Mouse (Mus musculus): Measurements from ENCODE around the gene Hmgcll1. TPM values are rescaled to one million over a fixed set of nuclear protein-coding genes. Genes with fewer than 3 reads are reported as not detected.

Hmgcll1 gene
- polyA plus RNA-seq, 1 experiment from 2014 or later, result 16.8 TPM

GRCm38 (mm10) chr9:76016506-76016905, 1.9 kb downstream of the Hmgcll1 start:
- 92% methylated on average over 10 of the region's 10 CpGs for WGBS
- ATAC-seq (ENCODE audit: low FRiP score, low read depth), result no peak
- no peak overlapping the region for H3K4me2 ChIP-seq (replicated peaks)
- H3K36me3 ChIP-seq, result no peaks in the 10 kb centered on the region
- no peak overlapping the region for H3K9ac ChIP-seq
- H3K9me3 ChIP-seq, result no peaks in the 10 kb centered on the region
- no peak overlapping the region for H3K27ac ChIP-seq
- no peak overlapping the region for H3K4me3 ChIP-seq
- no peaks in the 10 kb centered on the region for H3K27me3 ChIP-seq (replicated peaks)
- H3K4me1 ChIP-seq, result no peaks in the 10 kb centered on the region; the same call in 1 of the 2 replicates

- WGBS, result 49% methylated on average over 5 of the region's 5 CpGs
- H3K36me3 ChIP-seq, result no peaks in the 10 kb centered on the region
These were observed 8.9 kb downstream of the Hmgcll1 start for GRCm38 (mm10) chr9:76023551-76023973.

GRCm38 (mm10) chr9:76024277-76025246, 9.9 kb downstream of the Hmgcll1 start:
- H3K27ac ChIP-seq, result no peak overlapping the region
- no peak overlapping the region for H3K9ac ChIP-seq
- H3K4me3 ChIP-seq, result no peak overlapping the region
- no peak for ATAC-seq (ENCODE audit: low FRiP score, low read depth)
- H3K36me3 ChIP-seq, result no peaks in the 10 kb centered on the region
- no peak overlapping the region for H3K4me2 ChIP-seq (replicated peaks)
- no peaks in the 10 kb centered on the region for H3K9me3 ChIP-seq
- peaks cover 2% of the 10 kb centered on the region; the same call in 1 of the 2 replicates for H3K4me1 ChIP-seq
- no peaks in the 10 kb centered on the region for H3K27me3 ChIP-seq (replicated peaks)
- 44% methylated on average over 5 of the region's 5 CpGs for WGBS

More at GRCm38 (mm10) chr9:76023551-76023973, 8.9 kb downstream of the Hmgcll1 start:
- Histone ChIP-seq H3K4me2 (replicated peaks) (no peak overlapping the region), H3K4me3 (no peak overlapping the region), H3K27me3 (replicated peaks) (no peaks in the 10 kb centered on the region), H3K9ac (no peak overlapping the region), H3K27ac (no peak overlapping the region), H3K9me3 (no peaks in the 10 kb centered on the region), H3K4me1 (peaks cover 2% of the 10 kb centered on the region; the same call in 1 of the 2 replicates)
- no peak for ATAC-seq (ENCODE audit: low FRiP score, low read depth)

- H3K9ac ChIP-seq, result no peak overlapping the region
- no peak overlapping the region for H3K27ac ChIP-seq
- H3K4me1 ChIP-seq, result no peaks in the 10 kb centered on the region
- WGBS, result 84% methylated on average over 16 of the region's 16 CpGs
- no peaks in the 10 kb centered on the region for H3K9me3 ChIP-seq
- H3K4me2 ChIP-seq (replicated peaks), result no peak overlapping the region
- no peak for ATAC-seq (ENCODE audit: low FRiP score, low read depth)
- no peak overlapping the region for H3K4me3 ChIP-seq
- no peaks in the 10 kb centered on the region for H3K27me3 ChIP-seq (replicated peaks)
- H3K36me3 ChIP-seq, result no peaks in the 10 kb centered on the region
These were observed 15.0 kb downstream of the Hmgcll1 start for GRCm38 (mm10) chr9:76029471-76030199.

DNA sequence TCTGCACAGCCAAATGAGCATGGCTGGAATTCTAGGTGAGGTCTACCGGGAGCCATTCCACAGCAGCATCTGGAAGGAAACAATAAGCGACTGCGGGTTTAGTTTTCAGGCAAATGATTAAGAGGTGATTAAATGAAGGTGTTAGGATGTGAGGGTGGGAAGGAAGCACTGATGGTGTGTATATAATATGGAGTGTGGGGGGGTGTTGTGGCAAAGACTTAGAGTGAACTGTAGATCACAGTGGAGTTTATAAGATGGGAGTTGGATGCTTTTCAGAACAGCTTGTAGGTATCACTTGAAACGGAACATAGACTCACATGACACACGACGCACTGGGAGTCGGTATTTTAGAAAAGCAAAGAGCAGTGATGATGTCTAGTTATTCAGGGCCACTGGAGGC, 20.4 kb downstream of the Hmgcll1 start:
- Histone ChIP-seq H3K27ac (no peak overlapping the region), H3K36me3 (no peaks in the 10 kb centered on the region), H3K4me3 (no peak overlapping the region), H3K4me1 (no peaks in the 10 kb centered on the region), H3K9me3 (no peaks in the 10 kb centered on the region), H3K4me2 (replicated peaks) (no peak overlapping the region), H3K9ac (no peak overlapping the region), H3K27me3 (replicated peaks) (no peaks in the 10 kb centered on the region)
- 28% methylated on average over 7 of the region's 7 CpGs for WGBS
- no peak for ATAC-seq (ENCODE audit: low FRiP score, low read depth)

DNA sequence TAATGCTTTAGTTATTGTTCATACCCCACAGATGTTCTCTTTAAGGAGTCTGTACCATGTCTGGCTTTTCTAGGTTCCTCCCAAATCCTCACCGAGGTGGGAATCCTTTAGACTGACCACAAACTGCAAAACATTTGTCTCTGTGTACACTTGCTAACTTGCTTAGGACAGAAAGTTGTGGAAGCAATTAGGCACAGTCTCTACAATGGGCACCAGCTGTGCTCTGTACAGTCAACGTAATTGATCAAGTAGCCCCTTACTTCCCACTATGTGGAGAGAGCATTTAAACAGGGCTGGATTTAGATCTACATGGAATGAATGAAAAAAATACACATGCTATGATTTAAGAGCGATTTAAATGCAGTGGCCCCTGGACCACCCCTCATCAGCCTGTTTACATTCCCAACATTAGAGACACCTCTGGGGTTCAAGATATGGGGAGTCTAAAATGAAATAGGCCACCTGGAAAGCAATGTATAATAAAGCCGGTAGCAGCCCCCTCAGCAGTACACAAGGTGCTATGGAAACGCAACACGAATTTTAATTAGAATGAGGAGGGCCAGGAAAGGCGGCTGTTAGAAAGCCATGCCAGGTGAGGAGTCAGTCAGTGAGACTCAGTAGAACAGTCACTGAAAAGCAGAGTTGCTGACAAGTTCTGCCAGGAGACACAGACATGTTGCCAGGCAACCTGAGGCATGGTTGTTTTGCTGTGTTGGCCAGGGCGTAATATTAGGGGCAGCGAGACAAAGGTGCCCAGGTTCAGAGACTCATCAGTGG, 23.9 kb downstream of the Hmgcll1 start:
- Histone ChIP-seq H3K27ac (no peak overlapping the region), H3K9ac (no peak overlapping the region), H3K9me3 (no peaks in the 10 kb centered on the region), H3K4me1 (no peaks in the 10 kb centered on the region), H3K36me3 (no peaks in the 10 kb centered on the region), H3K4me2 (replicated peaks) (no peak overlapping the region), H3K4me3 (no peak overlapping the region), H3K27me3 (replicated peaks) (no peaks in the 10 kb centered on the region)
- peak; percentile 25; the same call in 1 of the 2 replicates for ATAC-seq (ENCODE audit: low FRiP score, low read depth)
- WGBS, result 58% methylated on average over 9 of the region's 9 CpGs

- H3K27me3 ChIP-seq (replicated peaks), result no peaks in the 10 kb centered on the region
- no peak overlapping the region for H3K9ac ChIP-seq
- ATAC-seq (ENCODE audit: low FRiP score, low read depth), result no peak
- no peaks in the 10 kb centered on the region for H3K4me1 ChIP-seq
- no peak overlapping the region for H3K4me3 ChIP-seq
- H3K4me2 ChIP-seq (replicated peaks), result no peak overlapping the region
- H3K27ac ChIP-seq, result no peak overlapping the region
- 85% methylated on average over 5 of the region's 5 CpGs for WGBS
- no peaks in the 10 kb centered on the region for H3K9me3 ChIP-seq
- no peaks in the 10 kb centered on the region for H3K36me3 ChIP-seq
These were observed 25.1 kb downstream of the Hmgcll1 start for GRCm38 (mm10) chr9:76039711-76040110.

- Histone ChIP-seq H3K9ac (no peak overlapping the region), H3K9me3 (no peaks in the 10 kb centered on the region), H3K4me3 (no peak overlapping the region), H3K4me1 (no peaks in the 10 kb centered on the region), H3K4me2 (replicated peaks) (no peak overlapping the region), H3K27ac (no peak overlapping the region), H3K36me3 (no peaks in the 10 kb centered on the region), H3K27me3 (replicated peaks) (no peaks in the 10 kb centered on the region)
- no peak for ATAC-seq (ENCODE audit: low FRiP score, low read depth)
- 68% methylated on average over 5 of the region's 5 CpGs for whole genome bisulfite sequencing
These were observed 28.7 kb downstream of the Hmgcll1 start for GRCm38 (mm10) chr9:76043341-76043740.

- Histone ChIP-seq H3K27me3 (replicated peaks) (no peaks in the 10 kb centered on the region), H3K9ac (no peak overlapping the region), H3K4me2 (replicated peaks) (no peak overlapping the region), H3K4me3 (no peak overlapping the region), H3K9me3 (no peaks in the 10 kb centered on the region), H3K4me1 (no peaks in the 10 kb centered on the region), H3K36me3 (no peaks in the 10 kb centered on the region), H3K27ac (no peak overlapping the region)
- ATAC-seq (ENCODE audit: low FRiP score, low read depth), result no peak
- 63% methylated on average over 3 of the region's 3 CpGs for whole genome bisulfite sequencing
These were observed 46.3 kb downstream of the Hmgcll1 start for GRCm38 (mm10) chr9:76060935-76061334.

DNA sequence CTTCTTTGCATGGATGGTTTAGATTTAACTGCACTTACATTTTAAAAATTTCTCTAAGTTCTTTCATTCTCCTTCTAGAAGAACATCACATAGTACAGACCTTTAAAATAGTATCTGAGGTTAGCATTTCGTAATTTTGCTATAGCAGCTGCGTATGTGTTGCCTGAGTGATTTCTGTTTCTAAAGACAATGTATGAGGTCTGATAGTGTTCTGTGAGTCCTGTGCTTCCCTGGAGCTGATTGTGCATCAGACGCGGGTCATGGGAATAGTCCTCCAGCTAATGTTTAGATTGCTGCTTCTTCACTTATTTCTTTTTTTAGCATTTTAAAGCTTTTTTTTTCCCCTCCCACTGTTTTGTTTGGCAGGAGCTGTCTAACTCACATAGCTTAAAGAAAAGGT, 46.8 kb downstream of the Hmgcll1 start:
- Histone ChIP-seq H3K4me2 (replicated peaks) (no peak overlapping the region), H3K27me3 (replicated peaks) (no peaks in the 10 kb centered on the region), H3K36me3 (no peaks in the 10 kb centered on the region), H3K4me3 (no peak overlapping the region), H3K9me3 (no peaks in the 10 kb centered on the region), H3K27ac (no peak overlapping the region), H3K4me1 (no peaks in the 10 kb centered on the region), H3K9ac (no peak overlapping the region)
- ATAC-seq (ENCODE audit: low FRiP score, low read depth), result no peak
- 77% methylated on average over 4 of the region's 4 CpGs for WGBS

- ATAC-seq (ENCODE audit: low FRiP score, low read depth), result no peak
- no peak overlapping the region for H3K4me2 ChIP-seq (replicated peaks)
- no peak overlapping the region for H3K9ac ChIP-seq
- H3K9me3 ChIP-seq, result no peaks in the 10 kb centered on the region
- no peaks in the 10 kb centered on the region for H3K36me3 ChIP-seq
- H3K4me3 ChIP-seq, result no peak overlapping the region
- no peaks in the 10 kb centered on the region for H3K4me1 ChIP-seq
- WGBS, result 76% methylated on average over 2 of the region's 2 CpGs
- H3K27ac ChIP-seq, result no peak overlapping the region
- no peaks in the 10 kb centered on the region for H3K27me3 ChIP-seq (replicated peaks)
These were observed 49.5 kb downstream of the Hmgcll1 start for GRCm38 (mm10) chr9:76064164-76064563.

DNA sequence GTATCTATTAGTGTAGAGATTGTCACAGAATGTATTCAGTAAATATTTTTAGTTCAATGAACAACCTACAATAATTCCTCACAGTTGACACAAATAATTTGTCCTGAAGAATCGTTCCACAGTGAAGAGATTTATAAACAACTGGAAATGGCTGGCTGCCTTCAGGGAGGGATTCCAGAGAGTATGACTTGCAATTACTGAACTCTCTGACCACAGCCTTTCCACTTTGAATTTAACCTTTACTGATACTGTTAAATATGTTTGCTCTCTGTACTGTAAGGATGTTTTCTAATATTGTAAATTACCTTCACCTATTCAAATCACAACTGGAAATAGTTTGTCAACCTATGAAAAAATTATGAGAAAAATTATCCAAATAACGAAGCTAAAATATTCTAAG, 76.9 kb downstream of the Hmgcll1 start:
- H3K27ac ChIP-seq, result no peak overlapping the region
- no peaks in the 10 kb centered on the region for H3K4me1 ChIP-seq
- no peak overlapping the region for H3K4me3 ChIP-seq
- no peak overlapping the region for H3K4me2 ChIP-seq (replicated peaks)
- H3K9me3 ChIP-seq, result no peaks in the 10 kb centered on the region
- H3K36me3 ChIP-seq, result no peaks in the 10 kb centered on the region
- no peak overlapping the region for H3K9ac ChIP-seq
- WGBS, result 73% methylated on average over 2 of the region's 2 CpGs
- no peaks in the 10 kb centered on the region for H3K27me3 ChIP-seq (replicated peaks)
- no peak for ATAC-seq (ENCODE audit: low FRiP score, low read depth)
